Mouse (Mus musculus): Measurements from ENCODE around the gene Hs6st1. TPM values are rescaled to one million over a fixed set of nuclear protein-coding genes. Genes with fewer than 3 reads are reported as not detected.

The Hs6st1 gene
- total RNA-seq, 1 experiment, result 46.3 TPM

DNA sequence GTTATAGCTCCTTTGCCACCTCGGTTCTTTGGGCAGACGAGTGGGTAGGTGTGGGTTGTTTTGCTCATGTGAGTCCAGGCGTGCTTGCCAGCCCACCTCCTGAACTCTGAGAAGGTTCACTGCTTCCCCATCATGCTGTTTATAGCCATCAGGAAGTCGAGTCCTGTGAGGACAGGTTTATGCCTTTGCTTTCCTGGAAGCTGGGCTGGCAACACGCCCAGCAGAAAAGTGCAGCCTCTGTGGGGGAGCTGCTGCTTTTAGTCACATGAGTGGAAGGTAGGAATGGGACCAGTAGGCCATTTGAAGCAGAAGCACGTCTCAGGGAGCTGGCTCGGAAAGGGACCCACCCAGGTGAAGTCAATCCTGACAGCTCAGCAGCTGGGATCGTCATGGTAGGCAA is 11.5 kb downstream of the Hs6st1 start:
- TF ChIP-seq MAFK (IDR thresholded peaks at IDR 0.05; ENCODE audit: insufficient read depth, low read depth, low read length) (no peak), HCFC1 (IDR thresholded peaks at IDR 0.05; ENCODE audit: borderline replicate concordance, insufficient read depth, low read length) (no peak), CHD2 (IDR thresholded peaks at IDR 0.05; ENCODE audit: low read depth, low read length) (no peak), ZNF384 (IDR thresholded peaks at IDR 0.05; ENCODE audit: low read depth, low read length) (no peak), ZC3H11A (IDR thresholded peaks at IDR 0.05; ENCODE audit: borderline replicate concordance, low read depth, low read length) (no peak)
- peaks cover 85% of the 10 kb centered on the region for H3K36me3 ChIP-seq (ENCODE audit: control insufficient read depth, insufficient read depth, low read length, poor library complexity, severe bottlenecking)
- DNase-seq (ENCODE audit: low read depth, low spot score), result no peak
- H3K9ac ChIP-seq (ENCODE audit: insufficient read depth, low read depth, low read length, poor library complexity, severe bottlenecking), result no peak overlapping the region
- no peaks in the 10 kb centered on the region for H3K9me3 ChIP-seq (ENCODE audit: control insufficient read depth, insufficient read depth, low read depth, low read length)
- in situ Hi-C loops (cut with MboI; ENCODE audit: low sequenced_read_pairs in 2 of 2, unreplicated experiment in 2 of 2), result no loop called here
- H3K4me1 ChIP-seq (ENCODE audit: control insufficient read depth in 2 of 2, insufficient read depth in 2 of 2, low read length in 2 of 2, poor library complexity in 1 of 2), result peaks cover 5 to 32% of the 10 kb centered on the region in 2 experiments
- no peak overlapping the region for H3K4me3 ChIP-seq (ENCODE audit: insufficient read depth in 1 of 2, low read depth in 1 of 2, low read length in 2 of 2, poor library complexity in 1 of 2, severe bottlenecking in 1 of 2)
- H3K27ac ChIP-seq (ENCODE audit: insufficient read depth, low read depth, low read length, poor library complexity, severe bottlenecking), result no peak overlapping the region

DNA sequence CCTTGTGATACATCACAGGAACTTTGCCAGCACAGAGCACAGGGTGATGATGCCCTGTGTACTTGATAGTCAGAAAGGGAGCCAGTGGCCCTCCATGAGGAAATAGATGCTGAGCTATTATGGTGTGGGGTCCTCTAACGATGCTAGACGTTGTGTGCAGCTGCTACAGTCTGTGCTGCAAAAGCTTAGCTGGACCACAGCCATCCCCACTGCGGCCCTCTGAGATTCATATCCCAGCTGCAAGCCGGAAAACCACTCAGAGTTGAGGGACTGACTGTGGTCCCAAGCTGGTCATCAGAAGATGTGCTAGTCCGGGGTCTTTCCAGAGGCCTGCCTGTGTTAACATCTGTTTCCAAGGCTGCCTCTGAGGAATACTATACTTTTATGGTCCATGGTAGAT is 12.8 kb downstream of the Hs6st1 start:
- Histone ChIP-seq H3K27ac (ENCODE audit: insufficient read depth, low read depth, low read length, poor library complexity, severe bottlenecking) (no peak overlapping the region), H3K9ac (ENCODE audit: insufficient read depth, low read depth, low read length, poor library complexity, severe bottlenecking) (no peak overlapping the region), H3K36me3 (ENCODE audit: control insufficient read depth, insufficient read depth, low read length, poor library complexity, severe bottlenecking) (peaks cover 80% of the 10 kb centered on the region), H3K4me1 (ENCODE audit: control insufficient read depth in 2 of 2, insufficient read depth in 2 of 2, low read length in 2 of 2, poor library complexity in 1 of 2) (peaks cover 5 to 22% of the 10 kb centered on the region in 2 experiments), H3K9me3 (ENCODE audit: control insufficient read depth, insufficient read depth, low read depth, low read length) (no peaks in the 10 kb centered on the region), H3K4me3 (ENCODE audit: insufficient read depth in 1 of 2, low read depth in 1 of 2, low read length in 2 of 2, poor library complexity in 1 of 2, severe bottlenecking in 1 of 2) (no peak overlapping the region)
- TF ChIP-seq ZC3H11A (IDR thresholded peaks at IDR 0.05; ENCODE audit: borderline replicate concordance, low read depth, low read length), result no peak
- no peak for TF ChIP-seq MAFK (IDR thresholded peaks at IDR 0.05; ENCODE audit: insufficient read depth, low read depth, low read length)
- TF ChIP-seq CHD2 (IDR thresholded peaks at IDR 0.05; ENCODE audit: low read depth, low read length), result no peak
- no peak for TF ChIP-seq ZNF384 (IDR thresholded peaks at IDR 0.05; ENCODE audit: low read depth, low read length)
- TF ChIP-seq HCFC1 (IDR thresholded peaks at IDR 0.05; ENCODE audit: borderline replicate concordance, insufficient read depth, low read length), result no peak
- in situ Hi-C loops (cut with MboI; ENCODE audit: low sequenced_read_pairs in 2 of 2, unreplicated experiment in 2 of 2), result no loop called here
- no peak for DNase-seq (ENCODE audit: low read depth, low spot score)

DNA sequence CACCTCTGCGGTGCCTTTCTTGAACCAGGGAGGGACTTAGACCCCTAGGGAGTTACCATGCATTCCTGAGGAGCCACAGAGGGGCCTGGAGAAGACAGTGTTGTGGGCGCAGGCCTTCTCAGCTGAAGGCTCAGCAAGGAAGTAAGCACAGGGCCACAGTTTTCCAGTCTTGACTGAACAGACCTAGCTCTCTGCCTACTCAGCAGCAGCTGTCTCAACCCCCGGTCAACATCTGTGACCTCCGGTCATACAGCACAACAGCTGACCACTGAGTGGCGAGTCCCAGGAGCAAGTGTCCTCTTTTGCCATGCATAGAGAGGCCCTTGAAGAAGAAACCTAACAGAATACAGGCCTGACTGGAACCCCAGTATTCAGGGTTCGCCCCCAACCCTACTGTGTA is 14.0 kb downstream of the Hs6st1 start:
- no peak for DNase-seq (ENCODE audit: low read depth, low spot score)
- no peak overlapping the region for H3K27ac ChIP-seq (ENCODE audit: insufficient read depth, low read depth, low read length, poor library complexity, severe bottlenecking)
- H3K9me3 ChIP-seq (ENCODE audit: control insufficient read depth, insufficient read depth, low read depth, low read length), result no peaks in the 10 kb centered on the region
- no peak overlapping the region for H3K4me3 ChIP-seq (ENCODE audit: insufficient read depth in 1 of 2, low read depth in 1 of 2, low read length in 2 of 2, poor library complexity in 1 of 2, severe bottlenecking in 1 of 2)
- no peak for TF ChIP-seq MAFK (IDR thresholded peaks at IDR 0.05; ENCODE audit: insufficient read depth, low read depth, low read length)
- TF ChIP-seq ZC3H11A (IDR thresholded peaks at IDR 0.05; ENCODE audit: borderline replicate concordance, low read depth, low read length), result no peak
- TF ChIP-seq HCFC1 (IDR thresholded peaks at IDR 0.05; ENCODE audit: borderline replicate concordance, insufficient read depth, low read length), result no peak
- TF ChIP-seq ZNF384 (IDR thresholded peaks at IDR 0.05; ENCODE audit: low read depth, low read length), result no peak
- TF ChIP-seq CHD2 (IDR thresholded peaks at IDR 0.05; ENCODE audit: low read depth, low read length), result no peak
- peaks cover 76% of the 10 kb centered on the region for H3K36me3 ChIP-seq (ENCODE audit: control insufficient read depth, insufficient read depth, low read length, poor library complexity, severe bottlenecking)
- H3K4me1 ChIP-seq (ENCODE audit: control insufficient read depth in 2 of 2, insufficient read depth in 2 of 2, low read length in 2 of 2, poor library complexity in 1 of 2), result peaks cover 5 to 18% of the 10 kb centered on the region in 2 experiments; a peak in 3 of 4 replicates
- in situ Hi-C loops (cut with MboI; ENCODE audit: low sequenced_read_pairs in 2 of 2, unreplicated experiment in 2 of 2), result no loop called here
- no peak overlapping the region for H3K9ac ChIP-seq (ENCODE audit: insufficient read depth, low read depth, low read length, poor library complexity, severe bottlenecking)

DNA sequence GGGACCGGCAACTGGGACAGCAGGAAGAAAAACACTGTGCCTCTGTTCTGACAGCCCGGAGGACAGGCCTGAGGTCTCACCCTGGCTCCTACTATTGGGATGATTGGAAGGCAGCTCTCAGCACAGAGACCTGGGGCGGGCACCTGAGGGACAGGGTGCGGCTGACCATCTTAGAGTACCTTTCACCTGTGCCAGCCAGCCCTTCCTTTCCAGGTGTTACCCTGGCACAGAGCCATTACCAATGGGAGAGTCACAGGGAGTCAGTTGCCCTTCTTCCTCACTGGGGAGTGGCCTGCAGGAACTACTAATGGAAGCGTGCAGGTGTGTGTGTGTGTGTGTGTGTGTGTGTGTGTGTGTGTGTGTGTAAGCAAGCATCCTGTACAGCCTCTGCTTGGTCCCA is 15.4 kb downstream of the Hs6st1 start:
- Histone ChIP-seq H3K4me3 (ENCODE audit: insufficient read depth in 1 of 2, low read depth in 1 of 2, low read length in 2 of 2, poor library complexity in 1 of 2, severe bottlenecking in 1 of 2) (no peak overlapping the region), H3K4me1 (ENCODE audit: control insufficient read depth in 2 of 2, insufficient read depth in 2 of 2, low read length in 2 of 2, poor library complexity in 1 of 2) (peaks cover 5 to 18% of the 10 kb centered on the region in 2 experiments; a peak in 3 of 4 replicates), H3K9me3 (ENCODE audit: control insufficient read depth, insufficient read depth, low read depth, low read length) (no peaks in the 10 kb centered on the region), H3K27ac (ENCODE audit: insufficient read depth, low read depth, low read length, poor library complexity, severe bottlenecking) (no peak overlapping the region), H3K9ac (ENCODE audit: insufficient read depth, low read depth, low read length, poor library complexity, severe bottlenecking) (no peak overlapping the region), H3K36me3 (ENCODE audit: control insufficient read depth, insufficient read depth, low read length, poor library complexity, severe bottlenecking) (peaks cover 66% of the 10 kb centered on the region)
- in situ Hi-C loops (cut with MboI; ENCODE audit: low sequenced_read_pairs in 2 of 2, unreplicated experiment in 2 of 2), result no loop called here
- TF ChIP-seq ZC3H11A (IDR thresholded peaks at IDR 0.05; ENCODE audit: borderline replicate concordance, low read depth, low read length) (no peak), MAFK (IDR thresholded peaks at IDR 0.05; ENCODE audit: insufficient read depth, low read depth, low read length) (no peak), CHD2 (IDR thresholded peaks at IDR 0.05; ENCODE audit: low read depth, low read length) (no peak), HCFC1 (IDR thresholded peaks at IDR 0.05; ENCODE audit: borderline replicate concordance, insufficient read depth, low read length) (no peak), ZNF384 (IDR thresholded peaks at IDR 0.05; ENCODE audit: low read depth, low read length) (no peak)
- no peak for DNase-seq (ENCODE audit: low read depth, low spot score)

DNA sequence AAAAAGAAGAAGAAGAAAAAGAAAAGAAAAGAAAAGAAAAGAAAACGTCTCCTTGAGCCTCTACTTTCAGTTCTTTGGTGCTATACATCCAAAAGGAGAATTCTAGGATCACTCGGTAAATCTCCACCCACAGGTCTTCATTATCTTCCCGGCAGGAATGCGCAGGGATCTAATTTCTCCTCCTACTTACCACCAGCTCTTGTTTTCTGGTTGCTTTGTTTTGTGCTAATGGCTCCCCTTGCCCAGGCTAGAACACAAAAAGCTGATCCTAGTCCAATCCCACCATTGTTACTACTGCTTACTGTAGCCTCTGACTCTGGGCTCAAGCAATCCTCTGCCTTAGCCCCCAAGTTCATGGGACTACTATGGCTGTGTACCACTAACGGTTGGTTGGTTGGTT is 16.9 kb downstream of the Hs6st1 start:
- no peak for TF ChIP-seq CHD2 (IDR thresholded peaks at IDR 0.05; ENCODE audit: low read depth, low read length)
- no peak for DNase-seq (ENCODE audit: low read depth, low spot score)
- Histone ChIP-seq H3K36me3 (ENCODE audit: control insufficient read depth, insufficient read depth, low read length, poor library complexity, severe bottlenecking) (peaks cover 60% of the 10 kb centered on the region), H3K4me1 (ENCODE audit: control insufficient read depth in 2 of 2, insufficient read depth in 2 of 2, low read length in 2 of 2, poor library complexity in 1 of 2) (peaks cover 2 to 28% of the 10 kb centered on the region in 2 experiments), H3K4me3 (ENCODE audit: insufficient read depth in 1 of 2, low read depth in 1 of 2, low read length in 2 of 2, poor library complexity in 1 of 2, severe bottlenecking in 1 of 2) (no peak overlapping the region), H3K9me3 (ENCODE audit: control insufficient read depth, insufficient read depth, low read depth, low read length) (no peaks in the 10 kb centered on the region), H3K27ac (ENCODE audit: insufficient read depth, low read depth, low read length, poor library complexity, severe bottlenecking) (no peak overlapping the region), H3K9ac (ENCODE audit: insufficient read depth, low read depth, low read length, poor library complexity, severe bottlenecking) (no peak overlapping the region)
- in situ Hi-C loops (cut with MboI; ENCODE audit: low sequenced_read_pairs in 2 of 2, unreplicated experiment in 2 of 2), result no loop called here

Data from ES-E14 (cell line).